Mouse (Mus musculus): ENCODE data around the gene 3110082I17Rik. TPM values are rescaled to one million over a fixed set of nuclear protein-coding genes. Genes with fewer than 3 reads are reported as not detected.

Gene 3110082I17Rik
- total and polyA plus RNA-seq, 2 experiments = 1.6 to 7.4 TPM

GRCm38 (mm10) chr5:139397959-139398753, 62.2 kb downstream of the 3110082I17Rik start:
- peak; percentile 91 for TF ChIP-seq CTCF (IDR thresholded peaks at IDR 0.05; ENCODE audit: low read depth, low read length)
- TF ChIP-seq POLR2A (IDR thresholded peaks at IDR 0.05; ENCODE audit: extremely low read depth, insufficient read depth, low read length) = no peak
- Histone ChIP-seq H3K4me3 (ENCODE audit: insufficient read depth, low read depth, low read length) (no peak overlapping the region), H3K27ac (replicated peaks; ENCODE audit: insufficient read depth, low read depth, low read length) (peak overlapping the region; percentile 19), H3K36me3 (ENCODE audit: control insufficient read depth, insufficient read depth, low read length) (no peaks in the 10 kb centered on the region; the same call in 1 of the 2 replicates), H3K4me1 (ENCODE audit: control insufficient read depth, insufficient read depth, low read length) (peaks cover 8% of the 10 kb centered on the region), H3K79me2 (ENCODE audit: control insufficient read depth, insufficient read depth, low read length) (no peaks in the 10 kb centered on the region), H3K27me3 (ENCODE audit: control insufficient read depth, insufficient read depth, low read length) (no peaks in the 10 kb centered on the region), H3K9ac (ENCODE audit: low read depth, low read length) (no peak overlapping the region)
- peak; percentile 96 for DNase-seq (ENCODE audit: extremely low read depth, low read depth, low spot score)
- 29% methylated on average over 5 of the region's 5 CpGs for WGBS

GRCm38 (mm10) chr5:139397359-139397916, 62.9 kb downstream of the 3110082I17Rik start:
- DNase-seq (ENCODE audit: extremely low read depth, low read depth, low spot score) = no peak
- TF ChIP-seq CTCF (IDR thresholded peaks at IDR 0.05; ENCODE audit: low read depth, low read length) = no peak
- TF ChIP-seq POLR2A (IDR thresholded peaks at IDR 0.05; ENCODE audit: extremely low read depth, insufficient read depth, low read length) = no peak
- Histone ChIP-seq H3K4me1 (ENCODE audit: control insufficient read depth, insufficient read depth, low read length) (peaks cover 11% of the 10 kb centered on the region), H3K36me3 (ENCODE audit: control insufficient read depth, insufficient read depth, low read length) (peaks cover 1% of the 10 kb centered on the region; the same call in 1 of the 2 replicates), H3K27ac (replicated peaks; ENCODE audit: insufficient read depth, low read depth, low read length) (no peak overlapping the region), H3K79me2 (ENCODE audit: control insufficient read depth, insufficient read depth, low read length) (peaks cover 4% of the 10 kb centered on the region), H3K9ac (ENCODE audit: low read depth, low read length) (no peak overlapping the region), H3K4me3 (ENCODE audit: insufficient read depth, low read depth, low read length) (no peak overlapping the region), H3K27me3 (ENCODE audit: control insufficient read depth, insufficient read depth, low read length) (no peaks in the 10 kb centered on the region)
- WGBS = 80% methylated on average over 4 of the region's 4 CpGs

- Histone ChIP-seq H3K4me1 (ENCODE audit: control insufficient read depth, insufficient read depth, low read length) (peaks cover 16% of the 10 kb centered on the region), H3K27me3 (ENCODE audit: control insufficient read depth, insufficient read depth, low read length) (no peaks in the 10 kb centered on the region), H3K9ac (ENCODE audit: low read depth, low read length) (no peak overlapping the region), H3K4me3 (ENCODE audit: insufficient read depth, low read depth, low read length) (no peak overlapping the region), H3K36me3 (ENCODE audit: control insufficient read depth, insufficient read depth, low read length) (peaks cover 3% of the 10 kb centered on the region; the same call in 1 of the 2 replicates), H3K79me2 (ENCODE audit: control insufficient read depth, insufficient read depth, low read length) (peaks cover 16% of the 10 kb centered on the region), H3K27ac (replicated peaks; ENCODE audit: insufficient read depth, low read depth, low read length) (no peak overlapping the region)
- 72% methylated on average over 4 of the region's 4 CpGs for WGBS
- TF ChIP-seq POLR2A (IDR thresholded peaks at IDR 0.05; ENCODE audit: extremely low read depth, insufficient read depth, low read length) (no peak), CTCF (IDR thresholded peaks at IDR 0.05; ENCODE audit: low read depth, low read length) (no peak)
- no peak for DNase-seq (ENCODE audit: extremely low read depth, low read depth, low spot score)
Measured at GRCm38 (mm10) chr5:139395528-139395927, 64.8 kb downstream of the 3110082I17Rik start.

GRCm38 (mm10) chr5:139394399-139394798, 65.9 kb downstream of the 3110082I17Rik start:
- DNase-seq (ENCODE audit: extremely low read depth, low read depth, low spot score) = no peak
- WGBS = 67% methylated on average over 7 of the region's 7 CpGs
- TF ChIP-seq POLR2A (IDR thresholded peaks at IDR 0.05; ENCODE audit: extremely low read depth, insufficient read depth, low read length) (no peak), CTCF (IDR thresholded peaks at IDR 0.05; ENCODE audit: low read depth, low read length) (no peak)
- Histone ChIP-seq H3K4me3 (ENCODE audit: insufficient read depth, low read depth, low read length) (no peak overlapping the region), H3K9ac (ENCODE audit: low read depth, low read length) (no peak overlapping the region), H3K4me1 (ENCODE audit: control insufficient read depth, insufficient read depth, low read length) (peaks cover 23% of the 10 kb centered on the region), H3K36me3 (ENCODE audit: control insufficient read depth, insufficient read depth, low read length) (peaks cover 3% of the 10 kb centered on the region; the same call in 1 of the 2 replicates), H3K27me3 (ENCODE audit: control insufficient read depth, insufficient read depth, low read length) (no peaks in the 10 kb centered on the region), H3K79me2 (ENCODE audit: control insufficient read depth, insufficient read depth, low read length) (peaks cover 16% of the 10 kb centered on the region), H3K27ac (replicated peaks; ENCODE audit: insufficient read depth, low read depth, low read length) (no peak overlapping the region)

DNA sequence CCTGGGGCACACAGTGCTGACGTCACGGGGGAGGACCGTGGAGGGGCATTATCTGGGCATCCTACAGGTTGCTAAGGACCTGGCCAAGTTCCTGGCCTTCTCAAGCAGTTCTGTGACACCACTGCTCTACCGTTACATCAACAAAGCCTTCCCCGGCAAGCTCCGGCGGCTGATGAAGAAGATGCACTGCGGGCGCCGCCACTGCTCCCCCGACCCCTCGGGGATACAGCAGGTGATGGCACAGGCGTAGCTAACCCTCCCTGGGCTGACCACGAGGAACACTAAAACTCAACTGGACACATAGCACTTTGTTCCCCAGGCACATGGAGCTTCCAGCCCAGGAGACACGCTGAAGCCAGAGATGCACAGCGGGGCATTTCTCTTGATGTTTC, 67.1 kb downstream of the 3110082I17Rik start:
- Histone ChIP-seq H3K79me2 (ENCODE audit: control insufficient read depth, insufficient read depth, low read length) (peaks cover 19% of the 10 kb centered on the region), H3K4me3 (ENCODE audit: insufficient read depth, low read depth, low read length) (no peak overlapping the region), H3K36me3 (ENCODE audit: control insufficient read depth, insufficient read depth, low read length) (peaks cover 3% of the 10 kb centered on the region; the same call in 1 of the 2 replicates), H3K9ac (ENCODE audit: low read depth, low read length) (no peak overlapping the region), H3K27ac (replicated peaks; ENCODE audit: insufficient read depth, low read depth, low read length) (no peak overlapping the region), H3K27me3 (ENCODE audit: control insufficient read depth, insufficient read depth, low read length) (no peaks in the 10 kb centered on the region), H3K4me1 (ENCODE audit: control insufficient read depth, insufficient read depth, low read length) (peaks cover 29% of the 10 kb centered on the region)
- WGBS = 92% methylated on average over 16 of the region's 16 CpGs
- no peak for TF ChIP-seq POLR2A (IDR thresholded peaks at IDR 0.05; ENCODE audit: extremely low read depth, insufficient read depth, low read length)
- TF ChIP-seq CTCF (IDR thresholded peaks at IDR 0.05; ENCODE audit: low read depth, low read length) = no peak
- DNase-seq (ENCODE audit: extremely low read depth, low read depth, low spot score) = no peak
